Mouse (Mus musculus) ovary, postnatal 14 days (tissue): ENCODE results near the gene Sec24b.

Experiments used
- DNase-seq: peaks from one replicate; pipeline ENCODE4 v3.0.0; 2022; ENCODE audit warnings: low spot score

Gene Sec24b

DNA sequence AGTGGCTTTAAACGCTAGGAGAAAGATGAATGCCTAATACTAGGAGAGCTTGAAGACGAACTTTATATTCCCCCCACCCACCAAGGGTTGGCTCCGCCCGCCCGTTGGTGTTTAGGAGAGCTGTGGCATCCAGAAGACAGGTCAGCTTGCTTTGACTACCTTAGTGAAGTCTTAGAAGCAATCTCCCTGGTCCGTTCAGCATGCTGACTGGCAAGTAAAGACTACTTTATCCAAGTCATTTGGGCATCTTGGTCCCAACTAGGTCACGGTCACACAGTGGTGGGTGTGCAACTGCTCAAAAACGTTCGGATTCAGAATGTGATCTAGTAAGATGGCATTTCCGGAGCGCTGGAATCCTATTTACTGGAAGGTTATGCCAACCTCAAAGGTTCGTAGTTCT, at the start of gene Sec24b:
Gene Sec24b (minus strand): TSS at position 273 of the 400 bp plus-strand sequence.
- no peak for DNase-seq

DNA sequence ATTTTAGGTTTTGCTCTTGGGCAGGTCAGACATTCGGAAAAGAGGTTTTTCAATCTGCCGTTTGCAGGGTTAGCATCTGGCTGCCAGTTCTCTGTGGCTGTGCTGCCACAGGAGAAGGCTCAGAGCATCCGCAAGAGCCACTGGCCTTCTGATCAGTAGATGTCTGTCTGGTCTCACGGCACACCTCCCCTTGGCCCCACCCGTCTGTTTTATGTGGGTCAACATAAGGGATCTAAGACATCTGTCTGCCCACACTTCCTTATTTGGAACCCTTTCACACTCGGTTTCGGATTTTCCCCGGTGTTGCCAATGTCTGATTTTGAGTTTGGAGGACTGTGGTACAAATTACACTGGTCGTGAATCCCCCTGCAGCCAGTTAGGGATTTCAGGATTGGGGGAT, 43.1 kb upstream of the Sec24b start:
- no peak for DNase-seq

DNA sequence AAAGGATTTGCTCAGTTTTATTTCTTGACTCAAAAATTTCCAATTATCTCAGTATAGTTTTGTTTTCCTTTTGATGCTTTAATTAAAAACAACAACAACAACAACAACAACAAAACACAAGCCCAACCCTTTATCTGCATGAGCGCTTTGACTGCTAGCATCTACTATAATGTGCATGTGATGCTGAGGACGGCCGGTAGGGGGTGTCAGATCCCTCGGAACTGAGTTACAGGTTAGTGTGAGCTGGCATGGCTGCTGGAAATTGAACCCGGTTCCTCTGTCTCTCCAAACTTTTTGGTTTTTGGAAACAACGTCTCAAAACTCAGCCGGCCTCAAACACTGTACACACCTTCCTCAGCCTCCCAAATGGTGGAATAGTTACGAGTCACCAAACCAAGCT, 42.1 kb upstream of the Sec24b start:
- DNase-seq = no peak

- peak; percentile 32 for DNase-seq
Measured at GRCm38 (mm10) chr3:130095160-130095781, 33.9 kb upstream of the Sec24b start.

GRCm38 (mm10) chr3:130094125-130094704, 32.9 kb upstream of the Sec24b start:
- DNase-seq = no peak

GRCm38 (mm10) chr3:130090460-130090859, 29.1 kb upstream of the Sec24b start:
- DNase-seq = no peak

- DNase-seq = no peak
Measured at GRCm38 (mm10) chr3:130088654-130089053, 27.3 kb upstream of the Sec24b start.

DNA sequence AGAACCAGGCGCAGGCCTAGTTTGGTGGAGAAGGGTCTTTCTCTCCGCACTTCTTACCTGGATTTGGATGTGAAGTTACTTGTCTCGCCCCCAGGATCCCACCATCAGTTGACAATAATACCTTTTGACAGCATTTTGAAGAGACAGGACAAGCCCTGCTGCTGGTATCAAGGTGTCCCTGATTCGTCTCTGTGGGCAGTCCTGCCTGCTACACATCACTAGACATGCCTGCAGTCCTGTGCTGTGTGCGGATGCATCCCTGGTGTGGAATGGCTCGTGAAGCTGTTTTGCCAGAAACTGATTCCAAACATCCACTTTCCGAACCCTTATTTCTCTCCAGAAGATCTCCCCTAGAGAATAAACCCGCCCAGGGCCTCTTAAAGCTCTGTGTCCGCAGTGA, 26.1 kb upstream of the Sec24b start:
- DNase-seq = no peak

- DNase-seq = peak; percentile 5
Measured at GRCm38 (mm10) chr3:130086372-130087080, 25.2 kb upstream of the Sec24b start.

- no peak for DNase-seq
Measured at GRCm38 (mm10) chr3:130083312-130083711, 22.0 kb upstream of the Sec24b start.

GRCm38 (mm10) chr3:130080666-130081065, 19.3 kb upstream of the Sec24b start:
- DNase-seq = no peak

DNA sequence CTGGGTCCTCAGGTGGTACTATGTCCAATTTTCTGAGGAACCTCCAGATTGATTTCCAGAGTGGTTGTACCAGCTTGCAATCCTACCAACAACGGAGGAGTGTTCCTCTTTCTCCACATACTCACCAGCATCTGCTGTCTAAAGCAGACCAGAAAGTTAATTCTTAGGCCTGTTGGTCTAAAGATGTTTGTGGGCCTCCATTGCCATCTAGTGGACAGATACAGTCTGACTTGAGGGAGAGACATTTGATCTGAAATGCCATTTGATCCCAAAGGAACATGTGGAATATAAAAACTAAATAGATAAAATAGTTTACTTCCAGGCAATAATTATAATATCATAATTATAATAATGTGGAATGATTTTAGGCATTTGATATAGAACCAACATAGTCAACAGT, 18.4 kb upstream of the Sec24b start:
- peak; percentile 43 for DNase-seq

DNA sequence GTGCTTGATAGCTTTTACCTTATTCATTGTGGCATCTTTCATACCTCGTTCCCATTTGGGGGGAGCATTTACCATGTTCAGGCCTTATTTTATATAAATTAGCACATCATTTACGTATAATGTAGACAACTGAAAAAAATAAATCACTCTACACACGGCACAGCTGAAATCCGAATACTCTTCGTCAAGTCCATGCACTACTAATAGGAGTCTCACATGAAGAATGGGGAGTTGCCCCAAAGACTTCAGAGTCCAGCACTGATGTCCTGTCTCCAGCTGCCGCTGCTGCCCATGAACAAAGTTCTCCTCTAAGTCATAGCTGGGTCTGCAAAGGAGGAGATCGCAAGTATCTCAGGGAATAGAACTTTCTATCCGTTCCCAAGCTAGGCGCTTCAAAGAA, 15.9 kb upstream of the Sec24b start:
- no peak for DNase-seq

DNA sequence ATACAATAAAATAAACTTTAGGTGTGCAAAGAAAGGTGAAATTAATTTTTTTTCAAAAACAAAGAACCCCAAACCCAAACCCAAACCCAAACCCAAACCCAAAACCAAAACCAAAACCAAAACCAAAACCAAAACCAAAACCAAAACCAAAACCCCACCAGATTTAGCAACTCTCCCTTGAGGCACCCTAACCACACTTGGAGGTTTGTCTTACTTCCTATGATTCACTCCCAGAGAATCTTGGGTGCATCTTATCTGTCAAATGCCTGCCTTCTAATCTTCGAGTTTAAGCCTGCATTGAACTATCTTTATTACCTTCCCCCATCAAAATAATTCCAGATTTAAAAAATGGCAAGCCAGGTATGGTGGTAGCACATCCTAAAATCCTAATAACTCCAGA, 14.4 kb upstream of the Sec24b start:
- DNase-seq = no peak

- no peak for DNase-seq
Measured at GRCm38 (mm10) chr3:130073085-130073484, 11.7 kb upstream of the Sec24b start.

GRCm38 (mm10) chr3:130071918-130072317, 10.6 kb upstream of the Sec24b start:
- no peak for DNase-seq

DNA sequence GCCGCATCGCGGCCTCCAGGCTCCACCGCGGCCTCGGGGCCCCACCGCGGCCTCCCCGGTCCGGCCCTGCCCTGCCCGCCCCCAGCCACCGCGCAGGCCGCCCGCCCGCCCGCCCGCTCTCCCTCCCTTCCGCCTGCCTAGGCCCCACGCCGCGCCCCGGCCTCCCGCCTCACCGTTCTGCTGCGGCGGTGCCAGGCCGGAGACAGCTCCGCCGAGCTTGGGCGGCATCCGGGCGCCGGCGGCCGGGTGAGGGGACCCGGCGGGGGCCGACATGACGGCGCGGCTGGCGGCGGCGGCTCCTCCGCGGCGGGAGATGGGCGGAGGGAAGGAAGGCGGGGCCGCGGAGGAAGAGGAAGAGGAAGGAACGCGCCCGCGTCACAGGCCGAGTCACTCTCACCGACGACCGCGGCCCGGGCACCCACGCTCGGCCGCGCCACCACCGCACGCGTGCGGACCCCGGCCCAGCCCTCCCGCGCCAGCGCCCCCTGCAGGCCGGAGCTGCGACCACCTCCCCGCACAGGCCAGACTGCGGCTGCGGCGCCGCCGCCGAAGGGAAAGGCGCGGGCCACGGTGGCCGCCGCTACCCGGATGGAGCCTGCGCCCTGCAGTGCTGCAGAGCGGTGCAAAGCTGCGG, 840 bp downstream of the Sec24b start:
- DNase-seq = peak; percentile 71

GRCm38 (mm10) chr3:130059805-130060395, 1.5 kb downstream of the Sec24b start:
- no peak for DNase-seq

DNA sequence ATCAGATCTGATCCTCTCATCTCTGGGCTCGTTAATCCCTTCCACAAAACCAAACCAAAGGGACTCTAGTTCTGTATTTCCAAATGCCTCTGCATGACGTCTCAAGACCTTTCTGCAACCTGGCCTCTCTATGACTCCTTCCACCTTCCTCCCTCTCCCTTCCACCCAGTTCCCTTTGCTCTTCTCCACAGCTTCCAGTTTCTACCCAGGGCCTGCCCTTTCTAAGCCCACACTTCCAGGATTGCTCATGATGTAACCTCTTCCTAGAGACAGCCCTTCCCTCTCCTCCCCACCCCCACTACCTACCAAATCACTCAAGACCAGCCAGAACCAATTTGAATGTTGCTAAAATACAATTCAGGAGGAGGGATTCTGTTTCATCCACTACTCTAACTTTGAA, 2.9 kb downstream of the Sec24b start:
- DNase-seq = no peak

DNA sequence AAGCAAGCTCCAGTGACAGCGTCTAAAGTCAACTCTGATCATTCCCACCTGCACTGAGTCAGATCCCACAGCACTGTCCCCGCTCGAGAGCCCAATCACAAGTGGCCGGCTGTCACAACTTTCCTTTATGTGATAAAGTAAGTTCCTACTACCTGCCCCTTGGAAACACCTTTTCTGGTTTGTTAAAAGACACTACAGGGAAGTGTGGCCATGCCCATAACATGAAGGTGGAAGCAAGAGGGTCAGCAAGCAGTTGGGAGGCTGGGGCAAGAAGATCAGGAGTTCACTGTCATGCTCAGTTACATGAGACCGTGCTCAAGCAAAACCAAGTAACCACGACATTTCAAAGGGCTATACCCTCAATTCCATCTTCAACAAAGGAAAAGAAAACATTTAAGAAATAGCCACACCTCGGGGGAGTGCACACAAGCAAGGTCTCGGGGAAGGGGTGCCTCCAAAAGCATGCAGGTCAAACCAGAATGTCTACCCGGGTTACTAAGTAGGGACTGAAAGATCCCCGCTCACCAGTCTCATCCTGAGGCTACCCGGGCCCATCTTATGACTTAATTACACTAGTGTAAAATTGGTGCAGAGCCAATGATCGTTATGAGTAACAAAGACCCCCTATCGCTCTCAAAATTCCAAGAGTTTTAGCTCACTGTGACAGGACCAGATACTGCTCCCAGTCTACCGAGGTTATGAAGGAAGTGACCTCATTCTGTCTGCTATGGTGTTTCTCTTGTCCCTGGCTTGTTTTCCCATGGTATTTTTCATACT, 3.6 kb downstream of the Sec24b start:
- no peak for DNase-seq

DNA sequence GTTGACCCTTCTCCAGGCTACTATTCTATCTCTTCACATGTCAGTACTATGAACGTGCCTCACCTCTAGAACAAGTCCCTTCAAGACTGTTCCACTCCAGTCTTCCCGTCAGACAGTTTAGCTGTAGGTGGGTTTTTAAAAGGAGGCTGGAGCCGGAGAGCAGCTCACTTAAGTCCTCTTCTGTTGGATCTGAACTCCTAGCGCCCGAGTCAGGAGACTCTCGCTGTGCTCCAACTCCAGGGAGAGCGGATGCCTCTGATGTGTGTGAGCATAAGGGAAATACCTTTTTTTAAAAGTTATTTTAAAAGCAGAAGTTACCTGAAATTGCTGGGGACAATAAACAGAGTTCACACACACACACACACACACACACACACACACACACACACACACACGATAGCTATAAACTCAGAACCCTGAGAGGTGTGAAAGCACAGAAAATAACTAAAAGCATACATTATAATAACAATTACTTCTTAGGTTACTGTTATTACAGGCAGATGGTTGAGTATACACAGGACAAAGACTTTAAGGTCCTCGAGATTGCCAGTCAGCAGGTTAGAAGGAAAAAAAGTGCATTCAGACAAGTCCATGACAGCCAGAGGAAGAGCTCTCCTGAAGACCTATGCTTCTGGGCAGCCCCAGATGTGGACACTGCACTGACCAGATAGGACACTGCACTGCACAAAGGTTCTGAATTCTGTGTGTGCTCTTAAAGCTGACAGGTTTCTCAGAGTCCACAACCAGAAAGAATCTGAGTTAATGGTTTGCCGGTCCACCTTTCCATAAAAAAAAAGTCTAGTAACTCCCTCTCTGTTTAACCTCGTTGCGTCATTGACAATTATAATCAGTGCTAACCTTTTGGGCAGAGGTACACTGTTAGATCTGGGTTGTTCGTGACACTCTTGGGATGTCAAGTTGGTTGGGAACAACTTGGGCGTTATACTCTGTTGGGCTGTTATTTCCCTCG, 5.7 kb downstream of the Sec24b start:
- no peak for DNase-seq
